Mouse (Mus musculus) liver, embryonic 14.5 days (tissue): Measurements from ENCODE around the gene Hdac4.

Experiments used
- CTCF ChIP-seq: IDR thresholded peaks from 2 replicates; pipeline ENCODE4 v1.5.1; 2016; ENCODE audit warnings: antibody characterized with exemption, low read depth, control low read depth
- EP300 ChIP-seq: IDR thresholded peaks from 2 replicates; pipeline ENCODE4 v1.6.1; 2016; ENCODE audit warnings: antibody characterized with exemption, low read depth

DNA sequence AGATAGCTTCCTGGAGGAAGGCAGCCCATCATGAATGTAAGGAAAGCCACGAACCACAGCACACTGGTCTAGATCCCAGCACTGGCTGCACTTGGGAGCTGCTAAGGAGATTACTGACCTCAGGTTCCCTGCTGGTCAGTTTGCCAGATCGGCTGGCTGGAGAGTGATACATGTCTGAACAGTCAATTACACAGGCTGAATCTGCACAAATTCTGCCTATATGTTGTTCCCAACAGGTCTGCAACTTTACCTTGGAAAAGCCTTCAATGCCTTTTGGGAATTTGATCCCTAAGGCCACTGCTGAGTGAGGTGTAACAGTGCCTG lies 189.9 kb downstream of the Hdac4 start:
- TF ChIP-seq EP300, result no peak
- TF ChIP-seq CTCF, result no peak
